Mouse (Mus musculus): ENCODE measurements around the gene Rcor2.

The Rcor2 gene

DNA sequence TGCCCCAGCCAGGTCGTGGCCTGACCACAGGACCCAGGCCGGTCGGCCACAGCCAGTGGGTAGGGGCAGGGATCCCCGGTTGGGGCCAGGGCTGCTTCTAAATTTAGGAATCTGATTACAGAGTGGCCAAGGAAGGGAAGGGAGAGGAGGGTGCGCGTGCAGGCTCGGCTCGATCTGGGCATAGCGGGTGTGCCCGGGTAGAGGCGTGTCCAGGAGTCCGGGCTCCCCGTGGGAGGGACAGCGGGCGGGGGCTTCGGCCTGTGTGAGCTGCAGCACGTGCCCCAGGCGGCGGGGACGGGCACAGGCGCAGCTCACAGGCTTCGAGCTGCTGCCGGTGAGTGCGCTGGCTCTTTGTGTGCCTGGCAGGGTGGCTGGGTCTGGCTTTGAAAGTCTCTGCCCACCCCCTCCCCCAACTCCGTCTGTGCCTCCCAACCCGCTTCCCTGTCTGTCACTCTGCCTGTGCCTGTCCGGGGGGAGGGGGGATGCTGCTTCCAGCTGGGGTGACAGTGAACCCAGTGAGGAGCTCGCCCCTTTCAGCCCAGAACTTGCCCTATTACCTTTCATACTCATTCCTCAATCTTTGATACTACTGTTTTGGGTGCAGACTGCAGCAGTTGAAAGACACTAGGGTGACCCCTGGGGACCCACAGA, at the start of gene Rcor2:
TSS of gene Rcor2 (plus strand) at position 235 of the 651 bp plus-strand sequence.
- DNase-seq (ENCODE audit: low spot score in 2 of 2) = peak; percentile 53 to 78

DNA sequence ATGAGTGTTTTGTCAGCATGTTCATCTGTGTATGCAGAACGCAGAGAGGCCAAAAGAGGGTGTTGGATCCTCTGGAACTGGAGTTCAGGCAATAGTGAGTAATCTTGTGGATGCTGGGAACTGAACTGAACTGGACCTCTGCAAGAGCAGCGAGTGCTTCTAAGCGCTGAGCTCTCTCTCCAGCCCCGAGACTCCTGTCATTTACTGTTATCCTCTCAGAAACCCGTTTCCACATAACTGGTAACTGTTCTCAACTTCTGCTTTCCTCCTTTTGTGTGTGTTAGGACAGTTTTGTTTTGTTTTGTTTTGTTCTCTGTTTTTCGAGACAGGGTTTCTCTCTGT, 49.2 kb upstream of the Rcor2 start:
- DNase-seq (ENCODE audit: low spot score in 2 of 2) = no peak

DNA sequence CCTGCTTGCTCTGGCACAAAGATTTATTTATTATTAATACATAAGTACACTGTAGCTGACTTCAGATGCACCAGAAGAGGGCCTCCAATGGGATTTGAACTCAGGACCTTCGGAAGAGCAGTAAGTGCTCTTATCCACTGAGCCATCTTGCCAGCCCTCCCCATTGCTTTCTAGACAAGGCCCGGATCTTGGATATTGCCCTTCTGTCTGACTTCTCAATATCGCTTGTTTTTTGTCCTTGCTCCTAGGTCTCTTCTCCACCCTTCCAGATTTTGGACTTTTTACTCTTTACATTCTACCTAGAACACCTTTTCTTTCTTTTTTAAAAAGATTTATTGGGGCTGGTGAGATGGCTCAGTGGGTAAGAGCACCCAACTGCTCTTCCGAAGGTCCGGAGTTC, 48.4 kb upstream of the Rcor2 start:
- no peak for DNase-seq (ENCODE audit: low spot score in 2 of 2)

DNA sequence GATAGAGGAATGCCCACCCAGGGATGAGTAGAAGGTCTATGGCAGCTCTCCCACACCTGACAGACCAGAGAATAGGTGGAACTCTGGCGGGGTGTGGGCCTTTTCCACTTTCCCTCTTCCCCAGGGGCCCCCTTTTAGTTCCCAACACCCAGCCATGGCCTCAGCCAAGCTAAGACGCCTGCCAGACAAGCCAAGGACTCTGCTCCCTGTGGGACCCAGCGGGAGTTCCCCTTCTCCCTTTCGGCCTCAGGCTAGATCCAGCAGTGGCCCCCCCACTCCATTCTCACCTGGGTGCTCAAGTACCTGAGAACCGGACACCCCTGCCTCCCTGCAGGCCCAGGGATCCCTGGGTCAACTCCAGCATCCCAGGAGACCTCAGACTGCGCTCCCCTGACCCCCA, 44.9 kb upstream of the Rcor2 start:
- no peak for DNase-seq (ENCODE audit: low spot score in 2 of 2)

DNA sequence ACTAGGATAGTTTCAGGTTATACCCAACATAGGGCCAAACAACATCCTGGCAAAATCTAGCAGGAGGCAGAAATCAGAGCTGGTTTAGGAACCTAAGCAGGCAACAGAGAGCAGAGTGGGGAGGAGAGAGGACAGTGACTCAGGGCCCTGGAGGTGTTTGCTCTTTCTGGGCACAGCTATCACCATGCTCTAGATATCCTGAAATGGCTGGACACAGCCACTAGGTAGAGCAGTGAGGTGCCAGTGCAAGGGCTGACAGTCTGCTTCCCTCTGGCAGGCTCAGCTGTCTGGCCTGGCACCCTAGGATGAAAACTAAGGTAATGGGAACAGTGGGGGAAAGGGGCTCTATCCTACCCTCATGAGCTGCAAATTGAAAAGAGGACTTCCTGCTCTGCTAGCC, 43.6 kb upstream of the Rcor2 start:
- no peak for DNase-seq (ENCODE audit: low spot score in 2 of 2)

DNA sequence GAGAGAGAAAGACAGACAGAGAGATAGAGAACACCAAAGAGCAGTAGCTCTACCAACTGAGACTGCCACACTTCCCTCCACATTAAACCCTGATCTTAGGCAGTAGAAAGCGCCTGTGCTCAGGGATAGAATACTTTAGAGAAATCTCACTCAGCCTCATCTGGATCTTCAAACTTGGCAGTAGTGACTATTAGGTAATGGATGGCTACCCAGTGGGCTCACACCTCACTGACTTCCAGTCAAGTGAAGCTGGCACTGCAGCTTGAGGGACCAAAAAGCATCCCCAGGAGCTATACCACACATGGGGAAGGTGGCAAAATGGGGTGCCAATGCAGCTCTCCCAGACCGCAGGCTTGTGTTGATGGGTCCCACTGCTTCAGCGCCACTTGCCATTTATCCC, 42.9 kb upstream of the Rcor2 start:
- DNase-seq (ENCODE audit: low spot score in 2 of 2) = no peak

DNA sequence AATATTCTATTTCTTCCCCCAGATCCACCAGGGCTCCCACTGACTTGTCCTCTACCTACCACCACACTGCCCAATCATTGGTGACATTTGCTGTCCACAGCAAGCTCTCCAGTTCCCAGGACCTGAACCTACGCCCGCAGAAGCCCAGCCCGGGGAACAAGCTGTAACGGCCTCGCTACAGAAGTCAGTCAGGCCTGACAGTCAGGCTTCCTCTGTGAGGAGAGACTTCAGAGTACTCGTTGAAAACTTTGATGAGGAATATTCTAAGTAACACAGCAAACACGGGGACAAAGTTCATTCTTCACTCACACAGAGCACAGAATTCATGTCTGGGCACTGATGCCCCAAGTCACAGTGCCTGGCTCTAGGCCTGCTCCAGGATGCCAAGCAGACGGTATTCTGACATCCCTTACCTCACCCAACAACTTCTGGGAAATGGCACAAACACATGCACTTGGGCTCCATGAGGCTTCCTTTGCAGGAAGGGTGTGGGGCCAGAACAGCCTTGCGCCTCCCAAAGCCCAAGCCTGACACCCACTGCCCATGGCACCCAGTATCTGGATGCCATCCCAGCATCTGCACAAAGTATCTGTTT, 41.9 kb upstream of the Rcor2 start:
- DNase-seq (ENCODE audit: low spot score in 2 of 2) = no peak

DNA sequence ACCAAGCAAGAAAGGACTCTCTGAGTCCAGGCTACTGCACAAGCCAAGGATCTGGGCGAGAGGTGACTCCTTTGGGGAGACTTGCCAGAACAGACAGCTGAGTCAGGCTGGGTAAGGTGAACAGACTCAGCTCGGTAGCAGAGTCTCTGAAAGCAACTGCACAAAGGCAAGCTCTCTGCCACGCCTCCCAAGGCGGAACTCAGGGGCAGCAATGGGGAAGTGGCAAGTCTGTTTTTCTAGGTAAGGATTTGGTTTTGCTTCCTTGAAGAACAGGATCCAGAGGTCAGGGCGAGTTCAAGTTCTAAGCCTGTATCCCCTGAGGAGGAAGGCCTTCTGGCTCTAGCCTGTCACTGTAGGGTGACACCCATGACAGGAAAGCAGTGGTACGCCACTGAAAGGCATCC, 40.6 kb upstream of the Rcor2 start:
- peak in 1 of 2 experiments; percentile 54 for DNase-seq (ENCODE audit: low spot score in 2 of 2)

DNA sequence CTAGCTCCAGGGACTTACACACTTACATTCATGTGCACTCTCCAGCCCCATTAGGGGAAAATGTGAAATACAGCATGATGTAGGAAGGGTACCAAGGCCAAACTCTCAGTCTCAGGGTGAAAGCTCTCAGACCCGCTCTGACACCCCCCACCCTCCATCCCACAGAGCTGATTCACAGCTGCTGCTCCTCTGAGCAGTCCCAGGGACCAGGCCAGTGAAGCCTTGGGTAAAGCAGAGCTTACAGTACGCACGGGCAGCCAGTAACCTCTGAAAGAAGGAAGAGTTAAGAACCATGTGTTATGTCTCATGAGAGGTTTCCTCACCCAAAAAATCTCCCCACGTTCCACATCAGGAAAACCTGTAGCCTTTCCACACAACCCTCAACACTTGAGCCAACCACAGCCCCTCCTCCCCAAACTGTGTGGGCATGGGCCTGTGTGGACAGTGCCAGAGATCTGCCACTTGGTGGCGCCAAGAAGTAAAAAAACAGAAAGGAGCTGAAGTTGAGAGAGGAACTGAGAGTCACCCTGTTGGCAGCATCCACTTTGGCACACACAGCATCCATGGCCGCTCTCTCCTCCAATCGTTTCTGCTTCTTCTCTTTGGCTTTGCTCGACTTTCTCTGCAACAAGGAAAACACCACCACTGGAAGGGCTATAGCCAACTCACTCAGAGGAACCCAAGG, 32.4 kb upstream of the Rcor2 start:
- DNase-seq (ENCODE audit: low spot score in 2 of 2) = peak; percentile 69 to 82

DNA sequence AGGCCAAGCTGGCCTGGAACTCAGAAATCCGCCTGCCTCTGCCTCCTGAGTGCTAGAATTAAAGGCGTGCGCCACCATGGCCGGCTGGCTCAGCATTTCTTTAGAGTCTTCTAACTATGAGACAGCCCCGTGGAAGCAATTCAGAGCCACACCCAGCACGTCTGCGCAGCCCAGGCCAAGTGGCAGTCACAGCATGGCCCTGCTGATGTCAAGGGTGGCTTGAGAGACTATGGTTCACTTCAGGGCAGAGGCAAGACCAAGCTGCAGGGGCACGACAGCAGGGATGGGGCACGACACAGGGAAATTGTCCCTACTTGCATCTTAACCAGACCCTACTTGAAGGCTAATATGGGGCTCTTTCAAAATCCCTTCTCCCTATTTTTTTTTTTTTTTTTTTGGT, 31.7 kb upstream of the Rcor2 start:
- no peak for DNase-seq (ENCODE audit: low spot score in 2 of 2)

DNA sequence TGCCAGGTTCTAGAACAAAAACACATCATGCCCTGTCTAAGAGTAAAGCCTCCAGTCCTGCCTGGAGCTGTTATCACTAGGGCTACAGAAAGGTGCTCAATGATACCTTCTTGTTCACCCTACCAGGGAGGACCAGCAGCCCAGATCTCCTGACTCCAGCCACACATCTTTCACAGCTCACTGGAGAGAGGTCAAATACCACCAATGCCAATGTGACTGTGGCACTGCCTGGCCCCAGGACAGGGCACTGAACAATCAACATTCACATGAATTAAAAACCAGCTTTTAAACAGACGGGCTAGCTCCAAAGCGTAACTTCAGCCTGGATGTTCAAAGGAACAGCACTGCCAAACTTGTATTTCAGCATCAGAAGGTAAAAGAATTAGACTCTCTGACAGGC, 31.1 kb upstream of the Rcor2 start:
- DNase-seq (ENCODE audit: low spot score in 2 of 2) = no peak

DNA sequence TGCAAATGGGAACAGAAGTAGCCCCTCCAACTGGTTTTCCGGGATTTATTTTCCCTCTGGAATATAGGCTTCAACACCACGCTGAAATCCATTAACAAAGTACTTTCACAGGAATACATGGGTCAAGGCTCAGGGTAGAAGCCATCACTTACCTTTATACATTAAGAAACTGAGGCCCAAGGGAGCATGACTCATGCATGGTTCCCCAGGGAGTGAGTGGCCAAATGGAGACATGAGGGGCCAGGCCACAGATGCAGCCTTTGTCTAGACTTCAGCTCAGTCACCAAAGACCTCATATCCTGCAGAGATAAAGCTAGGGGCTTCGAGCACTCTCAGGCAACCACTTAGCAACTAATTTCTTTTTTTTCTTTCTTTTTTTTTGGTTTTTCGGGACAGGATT, 30.4 kb upstream of the Rcor2 start:
- no peak for DNase-seq (ENCODE audit: low spot score in 2 of 2)

DNA sequence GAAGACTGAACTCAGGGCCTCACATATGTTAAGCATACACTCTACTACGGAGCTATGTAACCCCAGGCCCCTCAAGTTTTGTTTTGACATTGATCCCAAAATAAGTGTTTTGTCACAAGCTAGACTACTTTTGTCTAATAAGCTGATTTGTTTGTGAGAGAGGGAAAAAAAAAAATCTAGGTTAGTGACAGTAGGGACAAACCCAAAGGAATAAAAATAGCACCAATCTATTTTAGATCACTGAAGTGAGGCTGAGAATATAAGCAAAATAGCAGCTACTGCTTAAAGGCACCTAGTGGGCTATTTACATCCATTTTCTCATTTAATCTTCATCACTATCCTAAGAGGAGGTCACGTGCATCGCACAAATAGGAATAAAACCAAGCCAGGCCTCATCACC, 27.6 kb upstream of the Rcor2 start:
- DNase-seq (ENCODE audit: low spot score in 2 of 2) = no peak

DNA sequence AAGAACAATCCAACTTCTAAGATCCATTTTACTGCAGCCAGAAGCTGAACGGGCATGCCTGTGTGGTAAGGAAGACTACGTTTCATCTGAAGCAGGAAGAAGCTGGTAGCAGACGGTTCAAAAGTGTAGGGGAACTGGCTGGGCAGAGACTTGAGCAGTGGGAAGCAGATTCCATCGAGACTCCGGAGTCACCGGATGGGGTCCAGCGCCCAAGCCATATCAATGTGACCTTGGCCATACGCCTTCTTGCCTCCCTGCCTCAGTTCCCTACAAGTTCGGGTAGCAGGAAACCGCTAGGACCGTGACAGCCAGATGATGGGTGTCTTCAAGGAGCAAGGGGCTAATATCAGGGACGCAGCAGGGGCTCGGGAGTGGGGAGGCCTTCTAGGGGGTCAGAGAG, 26.8 kb upstream of the Rcor2 start:
- no peak for DNase-seq (ENCODE audit: low spot score in 2 of 2)

DNA sequence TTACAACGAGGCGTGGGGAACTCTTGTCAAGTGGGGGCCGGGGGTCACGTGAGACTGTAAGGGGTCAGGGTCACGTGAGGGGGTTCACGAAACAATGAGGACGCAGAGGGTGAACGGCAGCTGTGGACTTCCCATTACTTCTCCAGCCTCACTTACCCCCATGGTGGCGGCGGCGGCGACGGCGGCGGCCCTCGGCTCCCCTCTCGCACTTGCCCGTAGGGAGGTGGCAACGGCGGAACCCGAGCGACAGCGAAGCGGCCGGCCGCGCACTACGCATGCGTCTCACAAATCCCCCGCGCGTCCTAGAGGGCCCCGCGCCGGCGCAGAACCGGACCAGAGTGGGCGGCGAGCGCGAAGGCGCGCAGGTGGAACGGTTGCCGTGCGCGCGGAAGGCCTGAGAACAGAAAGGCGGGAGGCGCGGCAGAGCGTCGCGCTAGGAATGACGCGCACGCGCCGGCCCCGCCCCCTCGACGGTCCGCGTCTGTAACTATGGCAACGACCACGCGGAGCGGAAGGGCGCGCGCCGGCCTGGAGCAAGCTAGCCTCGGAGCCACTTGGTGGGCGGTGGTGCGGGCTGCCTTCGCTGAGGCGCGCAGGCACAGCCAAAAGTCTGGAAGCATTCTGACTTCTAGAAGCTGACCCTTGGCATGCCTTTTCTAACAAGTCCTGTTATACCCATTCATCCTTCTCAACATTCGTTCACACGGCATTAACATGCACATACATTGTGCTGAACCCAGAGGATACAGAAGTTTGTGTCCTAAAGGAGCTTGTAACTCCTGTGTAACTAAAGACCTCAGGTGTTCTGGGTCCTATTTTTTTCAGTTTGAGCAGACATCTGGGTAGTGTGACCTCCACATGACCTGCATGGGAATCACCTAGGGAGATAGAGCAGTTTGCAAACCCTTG, 26.1 kb upstream of the Rcor2 start, which contains the start of gene Naa40:
TSS of gene Naa40 (minus strand) at position 402 of the 909 bp plus-strand sequence.
- peak; percentile 83 to 90 for DNase-seq (ENCODE audit: low spot score in 2 of 2)

DNA sequence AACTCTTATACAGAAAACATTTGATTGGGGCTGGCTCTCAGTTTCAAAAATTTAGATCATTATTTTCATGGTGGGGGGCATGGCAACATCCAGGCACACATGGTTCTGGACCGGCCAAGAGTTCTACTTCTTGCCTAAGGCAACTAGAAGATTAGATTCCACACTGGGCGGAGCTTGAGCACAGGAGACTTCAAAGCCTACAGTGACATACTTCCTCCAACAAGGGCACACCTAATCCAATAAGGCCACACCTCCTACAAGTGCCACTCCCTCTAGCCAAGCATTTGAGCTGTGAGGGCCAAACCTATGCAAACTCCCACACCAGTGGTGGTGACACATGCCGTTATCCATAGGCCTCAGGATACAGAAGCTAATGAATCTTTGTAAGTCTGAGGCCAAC, 21.1 kb upstream of the Rcor2 start:
- no peak for DNase-seq (ENCODE audit: low spot score in 2 of 2)

DNA sequence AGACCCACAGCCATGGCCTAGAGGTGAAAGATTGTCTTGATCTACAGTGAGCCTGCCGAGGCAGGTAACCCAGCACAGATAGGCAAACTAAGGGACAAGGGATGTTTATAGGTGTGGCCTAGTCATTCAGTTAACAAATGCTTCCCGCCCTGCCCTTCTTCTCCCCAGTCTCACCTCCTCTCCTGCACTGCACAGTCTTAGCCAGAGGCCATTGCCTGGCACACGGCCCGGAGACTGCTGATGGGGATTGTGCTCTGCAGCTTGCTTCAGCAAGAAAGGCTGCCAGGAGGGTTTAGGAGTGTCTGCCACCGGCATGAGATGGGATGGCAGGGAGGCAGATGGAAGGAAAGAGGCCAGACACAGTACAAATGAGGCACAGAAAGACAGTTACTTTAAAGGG, 9.2 kb upstream of the Rcor2 start:
- DNase-seq (ENCODE audit: low spot score in 2 of 2) = no peak

DNA sequence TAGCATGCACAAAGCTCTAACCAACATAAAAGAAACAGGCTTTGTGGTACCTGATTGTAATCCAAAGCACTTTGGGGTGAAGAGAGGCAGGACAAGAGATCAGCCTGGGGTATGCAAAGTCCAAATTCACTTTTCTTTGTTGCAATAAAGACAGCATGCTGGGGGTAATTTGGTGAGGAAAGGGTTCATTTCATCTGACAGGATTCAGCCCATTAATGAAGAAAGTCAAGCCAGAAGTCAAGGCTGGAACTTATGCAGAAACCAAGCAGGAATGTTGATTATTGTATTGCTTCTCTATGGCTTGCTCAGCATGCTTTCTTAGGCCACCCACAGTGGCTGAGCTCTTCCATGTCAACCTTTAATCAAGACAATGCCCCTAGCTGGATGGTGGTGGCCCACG, 5.6 kb upstream of the Rcor2 start:
- no peak for DNase-seq (ENCODE audit: low spot score in 2 of 2)

DNA sequence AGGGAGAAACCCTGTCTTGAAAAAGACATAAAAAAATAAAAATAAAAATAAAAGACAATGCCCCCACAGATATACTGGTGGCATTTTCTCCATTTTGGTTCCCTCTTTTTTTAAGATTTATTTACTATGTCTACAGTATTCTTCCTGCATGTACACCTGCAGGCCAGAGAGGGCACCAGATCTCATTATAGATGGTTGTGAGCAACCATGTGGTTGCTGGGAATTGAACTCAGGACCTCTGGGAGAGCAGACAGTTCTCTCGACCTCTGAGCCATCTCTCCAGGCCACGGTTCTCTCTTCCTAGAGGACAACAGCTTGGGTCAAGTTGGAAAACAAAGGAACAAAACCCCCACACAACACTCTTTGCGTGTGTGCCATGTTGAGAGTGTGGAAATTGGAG, 5.2 kb upstream of the Rcor2 start:
- DNase-seq (ENCODE audit: low spot score in 2 of 2) = no peak

DNA sequence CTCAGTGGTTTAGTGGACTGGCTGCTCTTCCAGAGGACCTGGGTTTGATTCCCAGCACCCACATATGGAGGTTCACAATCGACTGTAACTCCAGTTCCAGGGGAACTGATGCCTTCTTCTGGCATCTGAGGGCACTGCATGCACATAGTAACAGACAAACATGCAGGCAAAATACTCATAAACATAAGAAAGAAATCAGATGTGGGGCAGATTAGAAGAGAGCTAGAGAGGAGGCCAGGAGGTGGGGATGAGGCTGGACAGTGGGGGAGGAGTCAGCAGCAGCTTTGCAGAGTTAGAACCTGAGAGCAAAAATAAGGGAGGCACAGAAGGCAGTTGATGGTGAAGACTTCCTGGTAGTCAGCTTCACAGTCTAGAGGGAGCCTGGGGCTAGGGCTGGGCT, 4.5 kb upstream of the Rcor2 start:
- no peak for DNase-seq (ENCODE audit: low spot score in 2 of 2)

DNA sequence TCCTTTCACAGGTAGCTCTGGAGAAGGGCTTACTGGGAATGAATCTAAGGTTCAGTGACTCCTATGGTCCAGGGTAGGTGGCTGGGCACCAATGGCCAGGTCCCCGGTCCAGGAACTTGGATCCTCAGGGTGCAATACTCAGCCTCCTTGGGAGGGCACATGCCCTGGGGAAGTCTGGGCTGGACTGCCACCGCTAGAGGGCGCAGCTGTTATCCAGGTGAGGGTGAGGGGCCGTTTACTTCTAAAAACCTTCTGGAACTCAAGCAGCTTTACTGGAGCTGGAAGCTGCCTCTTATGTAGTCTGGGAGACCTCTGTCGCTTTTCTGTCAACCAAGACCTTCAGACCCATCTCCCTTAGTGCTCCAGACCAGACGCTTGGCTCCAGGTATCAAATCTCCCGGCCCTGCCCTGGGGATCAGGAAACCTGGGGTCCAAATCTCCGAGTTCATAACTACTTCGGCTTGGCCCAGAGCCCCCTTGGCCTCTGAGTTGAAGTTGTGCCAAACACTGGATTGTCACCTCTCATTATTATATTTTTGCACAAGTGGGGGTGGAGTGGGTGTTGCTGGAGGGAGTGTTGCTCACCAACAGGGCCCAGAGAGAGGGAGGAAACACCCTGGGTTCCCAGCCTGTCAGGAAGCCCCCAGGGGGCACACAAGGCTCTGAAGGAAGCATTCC, 2.9 kb upstream of the Rcor2 start:
- peak; percentile 76 to 83 for DNase-seq (ENCODE audit: low spot score in 2 of 2)
